ENCODE assay signal across 13 mouse cellular contexts in genomic region chr16:58499650-58500049, GRCm38 (mm10). TPM values are rescaled to one million over a fixed set of nuclear protein-coding genes. Genes with fewer than 3 reads are reported as not detected.
DNase-seq lines count a peak whose midpoint lies in the region; ATAC-seq and TF ChIP-seq lines count a peak whose summit lies in the region.
"Had no signal": no experiment of that assay in that cellular context is flagged by ENCODE, and none has a peak within 500 bp of the region (broad histone marks: within the 10 kb centered on the region; RNA-seq: fewer than 3 reads in every experiment).

No protein-coding gene starts in this region.

- no peak; the same call in 1 of the 2 replicates for ATAC-seq in heart, embryonic 15.5 days (replicated peaks; ENCODE audit: insufficient number of reproducible peaks, insufficient read depth, low FRiP score, low read depth)
- ATAC-seq in midbrain, embryonic 11.5 days (ENCODE audit: low FRiP score), result peak; percentile 31; the same call in 1 of the 2 replicates
- ATAC-seq in midbrain, postnatal 0 days (ENCODE audit: low FRiP score), result no peak
- 0 out of 2 replicates have a peak, but pooled peaks have one; percentile 5 for ATAC-seq in hindbrain, embryonic 16.5 days
- ATAC-seq in midbrain, embryonic 15.5 days (replicated peaks), result 0 out of 2 replicates have a peak, but pooled peaks have one; percentile 5
- ATAC-seq: activated CD4-positive, CD25-positive, alpha-beta regulatory T cell, adult 4 months had no signal

- no peaks in the 10 kb centered on the region for H3K36me3 ChIP-seq in heart, embryonic 15.5 days
- H3K36me3 ChIP-seq in midbrain, embryonic 11.5 days (ENCODE audit: control insufficient read depth, insufficient read depth, low read length), result no peaks in the 10 kb centered on the region
- no peaks in the 10 kb centered on the region for H3K36me3 ChIP-seq in midbrain, postnatal 0 days (ENCODE audit: insufficient read depth, low read length)
- no peaks in the 10 kb centered on the region for H3K36me3 ChIP-seq in hindbrain, embryonic 16.5 days (ENCODE audit: control insufficient read depth, insufficient read depth, low read length)
- no peaks in the 10 kb centered on the region for H3K36me3 ChIP-seq in midbrain, embryonic 15.5 days (replicated peaks)
- H3K36me3 ChIP-seq: embryonic facial prominence, embryonic 12.5 days; limb, embryonic 15.5 days had no signal

- H3K9ac ChIP-seq in heart, embryonic 15.5 days, result no peak overlapping the region
- H3K9ac ChIP-seq in midbrain, embryonic 11.5 days (ENCODE audit: low read length), result no peak overlapping the region
- H3K9ac ChIP-seq in midbrain, postnatal 0 days (replicated peaks; ENCODE audit: low read length, poor library complexity, severe bottlenecking), result no peak overlapping the region
- H3K9ac ChIP-seq in hindbrain, embryonic 16.5 days (ENCODE audit: low read depth, low read length), result no peak overlapping the region
- H3K9ac ChIP-seq in midbrain, embryonic 15.5 days, result no peak overlapping the region
- H3K9ac ChIP-seq: embryonic facial prominence, embryonic 12.5 days; limb, embryonic 15.5 days had no signal

- no peak overlapping the region for H3K4me3 ChIP-seq in heart, embryonic 15.5 days
- no peak overlapping the region for H3K4me3 ChIP-seq in midbrain, embryonic 11.5 days (ENCODE audit: low read depth, low read length)
- H3K4me3 ChIP-seq in midbrain, postnatal 0 days (ENCODE audit: low read depth, low read length), result no peak overlapping the region
- no peak overlapping the region for H3K4me3 ChIP-seq in hindbrain, embryonic 16.5 days (ENCODE audit: low read length)
- H3K4me3 ChIP-seq in midbrain, embryonic 15.5 days, result no peak overlapping the region
- H3K4me3 ChIP-seq: embryonic facial prominence, embryonic 12.5 days; limb, embryonic 15.5 days had no signal

- H3K4me2 ChIP-seq in heart, embryonic 15.5 days, result no peak overlapping the region
- no peak overlapping the region for H3K4me2 ChIP-seq in midbrain, embryonic 11.5 days
- H3K4me2 ChIP-seq in midbrain, postnatal 0 days (ENCODE audit: low read depth, low read length, poor library complexity, severe bottlenecking), result no peak overlapping the region
- no peak overlapping the region for H3K4me2 ChIP-seq in hindbrain, embryonic 16.5 days (ENCODE audit: low read length)
- H3K4me2 ChIP-seq in midbrain, embryonic 15.5 days, result no peak overlapping the region
- H3K4me2 ChIP-seq: embryonic facial prominence, embryonic 12.5 days; limb, embryonic 15.5 days had no signal

- H3K9me3 ChIP-seq in heart, embryonic 15.5 days (replicated peaks), result no peaks in the 10 kb centered on the region
- H3K9me3 ChIP-seq in midbrain, embryonic 11.5 days (ENCODE audit: control insufficient read depth, low read length), result no peaks in the 10 kb centered on the region
- H3K9me3 ChIP-seq in midbrain, postnatal 0 days (ENCODE audit: low read length), result no peaks in the 10 kb centered on the region
- H3K9me3 ChIP-seq in hindbrain, embryonic 16.5 days (ENCODE audit: control insufficient read depth, low read length), result no peaks in the 10 kb centered on the region
- H3K9me3 ChIP-seq in midbrain, embryonic 15.5 days, result no peaks in the 10 kb centered on the region
- H3K9me3 ChIP-seq: embryonic facial prominence, embryonic 12.5 days; limb, embryonic 15.5 days had no signal

- no peaks in the 10 kb centered on the region for H3K27me3 ChIP-seq in heart, embryonic 15.5 days
- no peaks in the 10 kb centered on the region for H3K27me3 ChIP-seq in midbrain, embryonic 11.5 days (ENCODE audit: control insufficient read depth, insufficient read depth, low read length)
- H3K27me3 ChIP-seq in midbrain, postnatal 0 days (ENCODE audit: insufficient read depth, low read length), result no peaks in the 10 kb centered on the region
- no peaks in the 10 kb centered on the region for H3K27me3 ChIP-seq in hindbrain, embryonic 16.5 days (replicated peaks; ENCODE audit: control insufficient read depth, insufficient read depth, low read length)
- H3K27me3 ChIP-seq in midbrain, embryonic 15.5 days (replicated peaks), result no peaks in the 10 kb centered on the region
- H3K27me3 ChIP-seq: embryonic facial prominence, embryonic 12.5 days; limb, embryonic 15.5 days had no signal

- WGBS in heart, embryonic 15.5 days, result 68% methylated on average over 5 of the region's 5 CpGs
- WGBS in midbrain, embryonic 11.5 days, result 39% methylated on average over 5 of the region's 5 CpGs
- WGBS in midbrain, postnatal 0 days, result 33% methylated on average over 5 of the region's 5 CpGs
- WGBS in hindbrain, embryonic 16.5 days, result 74% methylated on average over 5 of the region's 5 CpGs
- 40% methylated on average over 5 of the region's 5 CpGs for WGBS in midbrain, embryonic 15.5 days

- H3K27ac ChIP-seq in heart, embryonic 15.5 days, result peak overlapping the region; percentile 83
- H3K27ac ChIP-seq in midbrain, embryonic 11.5 days (ENCODE audit: low read depth, low read length), result peak overlapping the region; percentile 35; the same call in 1 of the 2 replicates
- no peak overlapping the region for H3K27ac ChIP-seq in midbrain, postnatal 0 days (ENCODE audit: low read depth, low read length)
- peak overlapping the region; percentile 64 for H3K27ac ChIP-seq in hindbrain, embryonic 16.5 days (ENCODE audit: low read depth, low read length)
- H3K27ac ChIP-seq in midbrain, embryonic 15.5 days, result peak overlapping the region; percentile 38; the same call in 1 of the 2 replicates
- H3K27ac ChIP-seq: embryonic facial prominence, embryonic 12.5 days; limb, embryonic 15.5 days had no signal

- no peak for TF ChIP-seq CTCF in midbrain, postnatal 0 days (IDR thresholded peaks at IDR 0.05)

- H3K4me1 ChIP-seq in heart, embryonic 15.5 days (replicated peaks), result peaks cover 37% of the 10 kb centered on the region
- peaks cover 9% of the 10 kb centered on the region for H3K4me1 ChIP-seq in midbrain, embryonic 11.5 days (ENCODE audit: control insufficient read depth, insufficient read depth, low read length)
- no peaks in the 10 kb centered on the region for H3K4me1 ChIP-seq in midbrain, postnatal 0 days (ENCODE audit: insufficient read depth, low read length)
- H3K4me1 ChIP-seq in hindbrain, embryonic 16.5 days (ENCODE audit: control insufficient read depth, insufficient read depth, low read depth, low read length), result no peaks in the 10 kb centered on the region
- H3K4me1 ChIP-seq in midbrain, embryonic 15.5 days, result peaks cover 10% of the 10 kb centered on the region; the same call in 1 of the 2 replicates
- H3K4me1 ChIP-seq: embryonic facial prominence, embryonic 12.5 days had no signal

- intact Hi-C loops in heart, postnatal 14 days (cut with DNase I), result no loop called here
- intact Hi-C loops in left cerebral cortex, postnatal 25 days (cut with DNase I), result no loop called here

- DNase-seq in heart, postnatal 14 days, result no peak
- no peak for DNase-seq in midbrain, embryonic 11.5 days (ENCODE audit: low spot score, missing footprints)
- DNase-seq in midbrain, postnatal 0 days (ENCODE audit: low spot score), result no peak
- DNase-seq in ovary, adult 18-20 months (ENCODE audit: low spot score), result no peak
- no peak for DNase-seq in left cerebral cortex, postnatal 25 days (ENCODE audit: low spot score in 2 of 2)
- DNase-seq: cerebellum, adult 11 months; kidney, postnatal 4 days had no signal

RNA-seq across cellular contexts. Expression of gene St3gal6, which starts 24.4 kb away (rescaled TPM):
- 16.5 and 17.5 TPM in 2 replicates for polyA plus RNA-seq in heart, embryonic 15.5 days (2015; fragmentation: Nextera tagmentation; extraction: Ambion mirVana)
- 10 to 100 TPM; 33.5 to 37.5 TPM for total RNA-seq in heart, postnatal 14 days (2021)
- 10.4 and 11.8 TPM in 2 replicates for polyA plus RNA-seq in midbrain, embryonic 11.5 days (2014; fragmentation: Nextera tagmentation; extraction: Ambion mirVana)
- total RNA-seq in midbrain, postnatal 0 days (2014; rRNA removed), result 3.8 and 6.5 TPM in 2 replicates
- polyA plus RNA-seq in midbrain, postnatal 0 days (2015; fragmentation: Nextera tagmentation; extraction: Ambion mirVana), result 14.9 and 18.0 TPM in 2 replicates
- 17.7 TPM in 2 replicates for polyA plus RNA-seq in hindbrain, embryonic 16.5 days (2015; fragmentation: Nextera tagmentation; extraction: Ambion mirVana)
- polyA plus RNA-seq in midbrain, embryonic 15.5 days (2015; fragmentation: Nextera tagmentation; extraction: Ambion mirVana), result 12.1 and 13.6 TPM in 2 replicates
- total RNA-seq in left cerebral cortex, postnatal 25 days (2021), result 10 to 100 TPM; 20.5 to 20.6 TPM

Comparison
In these comparisons a context has a peak if more than half of its experiments do, and no peak if none do; other contexts are left out.
1. ATAC-seq: peak in midbrain, embryonic 11.5 days (single experiment), hindbrain, embryonic 16.5 days (single experiment) and midbrain, embryonic 15.5 days (single experiment); none in heart, embryonic 15.5 days (single experiment) and midbrain, postnatal 0 days (single experiment).